Mouse (Mus musculus) heart, embryonic 11.5 days (tissue): ENCODE measurements around the gene Nipsnap3a. TPM values are rescaled to one million over a fixed set of nuclear protein-coding genes. Genes with fewer than 3 reads are reported as not detected.

Source experiments
- ATAC-seq: fragments of 200-750 bp; cut with Nextera tagmentation; replicated peaks from 2 replicates; pipeline ENCODE4 v1.8.0; 2017; ENCODE audit warnings: moderate library complexity; ENCODE audit not compliant: insufficient number of reproducible peaks, low FRiP score, low TSS enrichment
- H3K27ac ChIP-seq: fragments of 300-500 bp; sonication (generic); 2 replicates; pipeline ENCODE4 v1.5.1; 2014; ENCODE audit warnings: mild to moderate bottlenecking, low read depth, low read length
- H3K27me3 ChIP-seq: fragments of 300-500 bp; sonication (generic); 2 replicates; pipeline ENCODE4 v1.6.1; 2014; ENCODE audit warnings: mild to moderate bottlenecking, low read length, mixed read lengths; ENCODE audit not compliant: control insufficient read depth, insufficient read depth
- H3K36me3 ChIP-seq: fragments of 300-500 bp; sonication (generic); 2 replicates; pipeline ENCODE4 v1.6.1; 2014; ENCODE audit warnings: mild to moderate bottlenecking, low read length, moderate library complexity, mixed read lengths; ENCODE audit not compliant: control insufficient read depth, insufficient read depth
- H3K4me1 ChIP-seq: fragments of 300-500 bp; sonication (generic); 2 replicates; pipeline ENCODE4 v1.6.1; 2014; ENCODE audit warnings: low read length; ENCODE audit not compliant: control insufficient read depth, insufficient read depth
- H3K4me2 ChIP-seq: fragments of 300-500 bp; sonication (generic); 2 replicates; pipeline ENCODE4 v1.6.1; 2014; ENCODE audit warnings: mild to moderate bottlenecking, moderate library complexity
- H3K4me3 ChIP-seq: fragments of 300-500 bp; sonication (generic); 2 replicates; pipeline ENCODE4 v1.5.1; 2014; ENCODE audit warnings: low read depth, low read length
- H3K9ac ChIP-seq: fragments of 300-500 bp; sonication (generic); 2 replicates; pipeline ENCODE4 v1.6.1; 2014; ENCODE audit warnings: mild to moderate bottlenecking, low read depth, low read length, moderate library complexity
- H3K9me3 ChIP-seq: fragments of 300-500 bp; sonication (generic); replicated peaks from 2 replicates; pipeline ENCODE4 v1.6.1; 2016; ENCODE audit warnings: low read length; ENCODE audit not compliant: control insufficient read depth
- WGBS: fragments of 180-500 bp; shearing (Covaris S2); extraction: QIAGEN DNeasy Blood & Tissue Kit; methylation state at CpG from one replicate; pipeline ENCODE4 v1.1.7; 2014; ENCODE audit not compliant: insufficient replicate concordance; 5-methylcytosine and 5-hydroxymethylcytosine counted together
- polyA plus RNA-seq: library from polyadenylated mRNA; unstranded; fragments of >200 nt; fragmentation: Nextera tagmentation; extraction: Ambion mirVana; gene quantifications from 2 replicates; pipeline ENCODE4 v1.2.1, GENCODE M21; 2014

Nipsnap3a gene
- polyA plus RNA-seq = not detected in 2 replicates

DNA sequence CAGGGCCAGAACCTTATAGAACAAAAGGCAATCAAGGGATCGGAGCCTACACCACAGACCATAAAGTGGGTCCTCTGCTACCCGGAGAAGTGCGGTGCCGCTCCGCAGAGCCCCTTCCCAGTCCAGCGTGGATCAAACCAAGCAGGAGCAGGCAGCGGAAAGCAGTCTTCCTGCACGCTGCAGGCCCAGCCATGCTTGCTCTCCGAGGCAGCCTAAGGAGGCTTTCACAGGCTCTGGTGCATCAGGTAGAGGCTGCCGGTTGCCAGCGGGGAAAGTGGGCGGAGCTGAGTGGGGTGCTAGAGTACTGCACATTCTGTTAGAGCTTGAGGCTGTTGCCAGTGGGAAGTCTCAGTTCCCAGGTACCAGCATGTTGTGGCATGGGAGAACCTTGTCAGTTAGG is at the start of gene Nipsnap3a:
TSS of gene Nipsnap3a (plus strand) at position 25 of the 400 bp plus-strand sequence.
- Histone ChIP-seq H3K4me1 (no peaks in the 10 kb centered on the region), H3K36me3 (no peaks in the 10 kb centered on the region), H3K27ac (no peak within 1 kb of the TSS), H3K9me3 (no peaks in the 10 kb centered on the region), H3K27me3 (no peaks in the 10 kb centered on the region), H3K9ac (0 out of 2 replicates have a peak within 1 kb of the TSS, but pooled peaks have one; percentile 44), H3K4me2 (peak within 1 kb of the TSS; percentile 45), H3K4me3 (peak within 1 kb of the TSS; percentile 13; the same call in 1 of the 2 replicates)
- ATAC-seq = peak; percentile 61; the same call in 1 of the 2 replicates
- 31% methylated on average over 12 of the region's 12 CpGs for WGBS

DNA sequence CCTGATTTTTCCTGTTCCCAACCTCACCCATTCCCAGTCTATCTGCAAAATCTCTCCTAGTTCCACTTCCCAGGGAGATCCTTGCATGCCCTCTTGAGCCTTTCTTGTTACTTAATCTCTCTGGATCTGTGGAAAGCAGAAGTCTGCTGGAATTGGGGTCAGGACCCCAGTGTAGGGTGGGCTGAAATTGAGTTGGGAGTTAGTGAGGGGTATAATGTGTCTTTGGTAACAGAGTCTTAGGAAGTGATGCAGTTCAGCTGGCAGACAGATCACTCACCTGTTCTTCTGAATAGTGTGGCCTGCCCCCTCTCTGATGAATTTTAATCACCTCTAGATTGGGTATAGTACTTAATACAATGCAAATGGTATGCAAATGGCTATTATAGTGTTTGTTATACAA is 42.4 kb upstream of the Nipsnap3a start:
- no peaks in the 10 kb centered on the region for H3K36me3 ChIP-seq
- no peak overlapping the region for H3K9ac ChIP-seq
- ATAC-seq = no peak
- H3K4me1 ChIP-seq = no peaks in the 10 kb centered on the region
- H3K27me3 ChIP-seq = no peaks in the 10 kb centered on the region
- H3K4me2 ChIP-seq = no peak overlapping the region
- no peak overlapping the region for H3K27ac ChIP-seq
- H3K4me3 ChIP-seq = no peak overlapping the region
- H3K9me3 ChIP-seq = no peaks in the 10 kb centered on the region

DNA sequence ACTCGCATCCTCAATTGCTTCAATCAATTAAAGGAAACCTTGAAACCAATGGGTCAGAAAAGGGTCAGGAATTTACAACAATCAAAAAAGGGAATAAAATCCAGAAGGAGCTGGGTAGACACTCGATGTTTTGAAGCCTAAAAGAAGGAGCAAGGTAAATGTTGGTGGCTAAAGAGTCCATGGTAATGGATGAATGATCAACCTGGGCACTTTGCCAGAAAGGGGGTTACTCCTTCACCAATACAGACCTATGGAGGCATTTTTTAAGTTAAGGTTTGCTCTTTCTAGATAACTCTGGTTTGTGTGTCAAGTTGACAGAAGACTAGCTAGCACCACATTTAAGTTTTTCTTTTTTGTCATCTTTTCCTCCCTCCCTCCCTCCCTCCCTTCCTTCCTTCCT is 40.1 kb upstream of the Nipsnap3a start:
- Histone ChIP-seq H3K4me3 (no peak overlapping the region), H3K4me2 (no peak overlapping the region), H3K4me1 (no peaks in the 10 kb centered on the region), H3K9me3 (no peaks in the 10 kb centered on the region), H3K9ac (no peak overlapping the region), H3K27ac (no peak overlapping the region), H3K27me3 (no peaks in the 10 kb centered on the region), H3K36me3 (no peaks in the 10 kb centered on the region)
- 76% methylated on average over 2 of the region's 2 CpGs for WGBS
- no peak for ATAC-seq

DNA sequence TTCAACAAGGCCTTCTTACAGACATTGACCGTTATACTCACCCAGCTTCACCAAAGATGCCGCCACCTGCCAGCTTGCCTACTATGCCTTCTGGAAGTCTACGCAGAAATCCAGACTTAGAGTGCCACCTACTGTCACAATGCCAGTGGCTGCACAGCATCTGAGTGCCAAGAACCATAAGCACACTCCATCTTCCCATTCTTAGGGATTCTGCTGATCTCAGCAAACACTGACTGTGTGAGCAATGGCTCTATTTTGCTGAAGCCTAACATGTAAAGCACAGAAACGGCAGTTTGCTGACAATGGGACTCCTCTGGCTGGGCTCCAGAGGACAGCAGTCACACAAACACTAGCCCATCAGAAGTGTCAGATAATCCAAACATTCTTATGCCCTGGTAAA is 30.4 kb upstream of the Nipsnap3a start:
- Histone ChIP-seq H3K4me3 (no peak overlapping the region), H3K9me3 (no peaks in the 10 kb centered on the region), H3K27ac (no peak overlapping the region), H3K9ac (no peak overlapping the region), H3K27me3 (no peaks in the 10 kb centered on the region), H3K4me2 (no peak overlapping the region), H3K36me3 (no peaks in the 10 kb centered on the region), H3K4me1 (no peaks in the 10 kb centered on the region)
- ATAC-seq = no peak
- 32% methylated on average over 4 of the region's 4 CpGs for WGBS

DNA sequence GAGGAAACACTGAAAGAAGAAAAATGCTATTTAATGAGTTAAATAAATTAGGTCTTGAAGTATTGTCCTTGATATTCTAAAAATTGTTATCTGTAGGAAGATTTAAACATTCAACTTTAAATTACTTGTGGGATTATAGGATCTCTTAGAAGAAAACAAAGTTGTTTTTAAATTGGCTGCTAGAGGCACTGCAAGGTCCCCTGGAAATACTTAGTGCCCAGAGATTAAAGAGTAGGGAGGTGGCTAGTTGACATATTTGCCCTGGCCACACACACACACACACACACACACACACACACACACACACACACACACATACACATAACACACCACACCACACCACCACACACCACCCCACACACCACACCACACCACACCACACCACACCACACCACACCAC is 24.8 kb upstream of the Nipsnap3a start, which contains the start of gene Olfr270:
TSS of gene Olfr270 (plus strand) at position 301 of the 400 bp plus-strand sequence.
- ATAC-seq = no peak
- no peak within 1 kb of the TSS for H3K4me2 ChIP-seq
- H3K4me1 ChIP-seq = no peaks in the 10 kb centered on the region
- H3K9ac ChIP-seq = no peak within 1 kb of the TSS
- H3K27ac ChIP-seq = no peak within 1 kb of the TSS
- no peak within 1 kb of the TSS for H3K4me3 ChIP-seq
- no peaks in the 10 kb centered on the region for H3K36me3 ChIP-seq
- no peaks in the 10 kb centered on the region for H3K9me3 ChIP-seq
- H3K27me3 ChIP-seq = no peaks in the 10 kb centered on the region

DNA sequence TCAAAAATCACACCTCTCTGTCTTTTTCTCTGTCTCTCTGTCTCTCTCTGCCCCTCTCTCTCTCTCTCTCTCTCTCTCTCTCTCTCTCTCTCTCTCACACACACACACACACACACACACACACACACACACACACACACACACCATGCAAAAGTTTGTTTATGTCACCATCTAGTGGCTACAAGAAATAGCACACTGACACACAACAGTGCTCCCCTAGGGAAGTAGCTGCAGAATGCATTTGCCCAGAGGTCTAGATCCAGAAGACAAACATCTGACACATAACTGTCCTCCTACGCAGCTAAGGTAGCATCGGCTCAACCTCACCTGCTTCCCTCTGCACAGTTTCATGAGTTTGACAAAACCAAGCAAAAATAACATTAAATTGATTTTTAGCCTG is 3.9 kb upstream of the Nipsnap3a start:
- no peak overlapping the region for H3K9ac ChIP-seq
- H3K27ac ChIP-seq = no peak overlapping the region
- no peak overlapping the region for H3K4me2 ChIP-seq
- no peaks in the 10 kb centered on the region for H3K9me3 ChIP-seq
- H3K4me3 ChIP-seq = no peak overlapping the region
- H3K27me3 ChIP-seq = no peaks in the 10 kb centered on the region
- no peaks in the 10 kb centered on the region for H3K36me3 ChIP-seq
- no peak for ATAC-seq
- H3K4me1 ChIP-seq = no peaks in the 10 kb centered on the region
- WGBS = 65% methylated on average over 2 of the region's 2 CpGs

DNA sequence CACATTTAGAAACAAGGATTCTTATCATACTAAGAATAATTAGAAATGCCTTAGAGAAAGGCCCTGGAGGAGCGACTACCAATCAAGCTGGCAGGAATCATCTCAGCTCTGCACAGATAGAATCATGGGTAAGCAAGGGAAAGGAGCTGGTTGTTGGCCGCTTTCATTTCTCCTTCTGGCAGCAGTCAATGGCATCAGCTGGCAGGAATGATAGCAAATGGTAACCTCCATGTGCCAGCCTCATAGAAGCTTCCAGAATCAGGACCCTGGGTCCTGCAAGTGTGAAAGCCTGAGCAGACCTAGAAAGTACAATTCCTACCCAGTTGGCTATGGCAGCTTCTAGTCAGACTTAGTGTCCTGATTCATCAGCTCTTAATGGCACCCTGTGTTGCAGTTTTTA is 2.8 kb upstream of the Nipsnap3a start:
- H3K9me3 ChIP-seq = no peaks in the 10 kb centered on the region
- ATAC-seq = no peak
- no peak overlapping the region for H3K4me2 ChIP-seq
- 74% methylated on average over 2 of the region's 2 CpGs for WGBS
- no peak overlapping the region for H3K9ac ChIP-seq
- H3K36me3 ChIP-seq = no peaks in the 10 kb centered on the region
- H3K4me1 ChIP-seq = no peaks in the 10 kb centered on the region
- H3K4me3 ChIP-seq = no peak overlapping the region
- H3K27me3 ChIP-seq = no peaks in the 10 kb centered on the region
- H3K27ac ChIP-seq = no peak overlapping the region

DNA sequence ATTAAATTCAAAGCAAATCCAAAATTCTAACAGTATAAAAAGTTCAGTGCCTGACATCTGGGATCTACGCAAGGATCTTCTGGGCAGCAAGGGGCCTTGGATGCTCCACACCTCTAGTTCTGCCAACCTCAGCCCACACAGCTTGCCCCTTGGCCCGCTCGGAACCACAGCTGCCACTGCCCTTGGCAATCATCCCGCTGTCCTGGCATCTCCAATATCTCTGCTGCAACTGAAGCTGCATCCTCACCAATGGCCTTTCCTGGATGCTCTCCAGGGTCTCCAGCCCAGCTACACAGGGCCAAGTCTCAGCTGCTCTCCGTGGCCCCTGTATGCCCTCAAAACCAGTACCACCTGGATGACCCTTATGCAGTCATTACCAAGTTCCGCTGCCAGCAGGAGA is 10.4 kb downstream of the Nipsnap3a start:
- Histone ChIP-seq H3K27ac (no peak overlapping the region), H3K4me2 (no peak overlapping the region), H3K36me3 (no peaks in the 10 kb centered on the region), H3K9ac (no peak overlapping the region), H3K4me3 (no peak overlapping the region), H3K9me3 (no peaks in the 10 kb centered on the region), H3K4me1 (no peaks in the 10 kb centered on the region), H3K27me3 (no peaks in the 10 kb centered on the region)
- no peak for ATAC-seq
- WGBS = 92% methylated on average over 6 of the region's 6 CpGs

DNA sequence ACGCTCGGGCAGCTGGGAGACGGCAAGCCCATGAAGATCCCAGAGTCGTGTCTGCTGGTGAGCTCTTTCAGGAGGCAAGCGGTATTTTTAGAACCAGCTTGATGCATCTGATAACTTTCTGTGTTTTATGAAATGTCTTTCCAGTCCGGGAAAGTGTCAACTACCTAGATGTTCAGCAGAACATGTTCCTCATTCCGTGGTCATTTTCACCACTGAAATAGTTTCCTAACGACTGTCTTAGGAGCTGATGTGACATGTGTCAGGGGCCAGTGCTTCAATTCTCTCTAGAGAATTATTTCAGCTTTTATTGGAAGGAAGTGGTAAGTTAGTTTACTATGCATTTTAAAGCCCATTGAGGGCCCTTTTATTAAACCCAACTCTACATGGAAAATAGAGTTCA is 11.1 kb downstream of the Nipsnap3a start:
- Histone ChIP-seq H3K4me3 (no peak overlapping the region), H3K4me1 (no peaks in the 10 kb centered on the region), H3K9me3 (no peaks in the 10 kb centered on the region), H3K9ac (no peak overlapping the region), H3K36me3 (no peaks in the 10 kb centered on the region), H3K27me3 (no peaks in the 10 kb centered on the region), H3K4me2 (no peak overlapping the region), H3K27ac (no peak overlapping the region)
- no peak for ATAC-seq
- 46% methylated on average over 8 of the region's 8 CpGs for WGBS
